Mouse (Mus musculus): ENCODE results near the gene Tns1. TPM values are rescaled to one million over a fixed set of nuclear protein-coding genes. Genes with fewer than 3 reads are reported as not detected.

Gene Tns1
- polyA plus RNA-seq, 1 experiment from 2014 or later: 15.9 TPM

DNA sequence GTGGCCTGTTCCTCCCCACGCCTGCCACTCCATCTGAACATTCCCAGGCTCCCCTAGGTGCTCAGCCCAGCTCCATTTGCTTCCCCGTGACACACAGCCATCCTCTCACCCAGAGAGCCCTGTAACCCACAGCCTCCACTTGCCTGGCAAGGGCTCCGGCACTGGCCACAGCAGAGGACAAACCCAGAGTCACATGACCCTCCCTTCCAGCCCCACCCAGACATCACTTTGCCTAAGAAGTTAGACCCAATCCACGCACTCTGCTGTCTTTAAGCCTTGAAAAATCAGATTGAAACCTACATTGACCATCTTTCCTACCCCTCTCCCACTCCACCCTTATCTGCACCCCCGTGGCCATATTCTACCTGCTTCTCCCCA is 194.3 kb downstream of the Tns1 start:
- Histone ChIP-seq H3K4me3 (no peak overlapping the region), H3K4me1 (peaks cover 32% of the 10 kb centered on the region), H3K27me3 (ENCODE audit: poor library complexity, severe bottlenecking) (no peaks in the 10 kb centered on the region), H3K36me3 (replicated peaks) (peaks cover 11% of the 10 kb centered on the region; the same call in 1 of the 2 replicates), H3K9me3 (no peaks in the 10 kb centered on the region), H3K27ac (no peak overlapping the region)
- DNase-seq (ENCODE audit: extremely low spot score, low spot score): no peak
- 85% methylated on average over 5 of the region's 5 CpGs for WGBS

DNA sequence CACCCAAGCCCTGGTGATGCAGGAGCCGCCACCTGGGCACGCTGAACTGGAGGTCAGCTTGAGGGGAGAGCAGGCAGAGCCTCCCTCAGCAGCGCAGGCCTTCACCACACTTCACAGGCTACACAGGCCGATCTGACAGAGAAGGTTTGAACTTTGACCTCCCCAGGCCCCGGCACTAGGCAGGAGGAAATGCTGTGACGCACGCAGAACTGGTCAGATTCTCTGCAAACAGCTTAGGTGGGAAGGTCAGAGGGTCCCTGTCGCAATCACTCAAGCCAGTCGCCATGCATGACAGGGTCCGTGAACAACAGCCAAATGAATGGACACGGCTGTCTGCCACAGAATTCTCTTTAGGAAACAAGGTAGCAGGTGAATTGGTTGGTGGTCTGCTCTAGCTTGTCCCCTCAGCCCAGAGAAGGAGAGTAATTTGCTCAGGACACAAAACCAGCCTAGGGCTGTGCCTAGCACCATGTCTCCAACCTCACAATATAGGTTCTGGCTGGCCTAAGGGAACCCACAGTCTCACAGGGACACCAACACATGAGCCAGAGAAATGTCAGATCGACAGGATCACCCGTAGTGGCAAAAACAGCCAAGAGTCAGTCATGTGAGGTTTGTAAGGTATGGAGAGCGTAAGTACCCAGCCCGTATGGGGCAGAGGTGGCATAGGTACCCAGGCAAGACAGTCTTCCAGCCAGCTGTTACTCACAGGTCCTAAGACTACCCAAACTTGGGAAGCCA is 194.9 kb downstream of the Tns1 start:
- Histone ChIP-seq H3K4me1 (peaks cover 32% of the 10 kb centered on the region), H3K27me3 (ENCODE audit: poor library complexity, severe bottlenecking) (no peaks in the 10 kb centered on the region), H3K4me3 (no peak overlapping the region), H3K36me3 (replicated peaks) (peaks cover 17% of the 10 kb centered on the region), H3K27ac (no peak overlapping the region), H3K9me3 (no peaks in the 10 kb centered on the region)
- peak; percentile 22 for DNase-seq (ENCODE audit: extremely low spot score, low spot score)
- 65% methylated on average over 15 of the region's 15 CpGs for WGBS

DNA sequence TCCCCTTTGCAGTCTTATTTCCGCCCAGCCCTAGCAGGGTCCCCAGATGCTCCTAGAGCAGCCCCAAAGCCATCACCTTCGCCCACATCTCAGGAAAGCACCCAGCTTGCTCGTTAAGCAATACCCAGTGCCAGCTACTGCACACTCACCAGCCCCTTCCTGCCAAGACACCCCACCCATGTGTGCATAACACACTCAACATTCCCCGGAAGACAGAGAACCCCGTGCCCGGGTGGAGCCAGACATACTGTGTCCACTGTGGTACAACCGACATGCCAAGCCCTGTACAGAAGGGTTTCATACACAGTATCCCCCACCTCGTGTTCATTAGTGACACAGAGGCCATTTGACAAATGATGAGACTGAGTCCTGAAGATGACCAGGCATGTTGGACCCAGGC is 195.9 kb downstream of the Tns1 start:
- peaks cover 32% of the 10 kb centered on the region for H3K4me1 ChIP-seq
- no peak overlapping the region for H3K4me3 ChIP-seq
- no peaks in the 10 kb centered on the region for H3K9me3 ChIP-seq
- H3K27ac ChIP-seq: no peak overlapping the region
- peaks cover 20% of the 10 kb centered on the region for H3K36me3 ChIP-seq (replicated peaks)
- no peak for DNase-seq (ENCODE audit: extremely low spot score, low spot score)
- no peaks in the 10 kb centered on the region for H3K27me3 ChIP-seq (ENCODE audit: poor library complexity, severe bottlenecking)
- WGBS: 91% methylated on average over 8 of the region's 8 CpGs

DNA sequence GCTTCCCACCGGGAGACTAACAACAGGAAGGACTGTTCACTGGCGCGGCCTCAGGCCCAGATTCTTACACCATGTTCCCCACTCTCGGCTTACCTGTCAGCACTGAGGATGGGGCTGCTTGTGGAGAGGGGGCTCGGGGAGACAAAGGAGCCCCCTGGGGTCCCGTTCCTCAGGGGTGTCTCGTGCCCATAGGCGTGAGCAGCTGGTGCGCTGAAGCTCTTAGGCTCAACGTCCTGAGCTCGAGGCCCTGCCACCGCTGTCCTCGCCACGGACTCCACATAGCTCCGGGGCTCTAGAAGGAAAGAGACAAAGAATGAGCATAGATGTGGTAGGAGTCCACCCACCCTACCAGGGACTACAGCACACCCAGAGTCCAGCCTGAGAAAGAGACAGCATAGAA is 196.4 kb downstream of the Tns1 start:
- no peaks in the 10 kb centered on the region for H3K9me3 ChIP-seq
- H3K27me3 ChIP-seq (ENCODE audit: poor library complexity, severe bottlenecking): no peaks in the 10 kb centered on the region
- no peak for DNase-seq (ENCODE audit: extremely low spot score, low spot score)
- H3K4me3 ChIP-seq: no peak overlapping the region
- H3K4me1 ChIP-seq: peaks cover 30% of the 10 kb centered on the region
- H3K27ac ChIP-seq: no peak overlapping the region
- 81% methylated on average over 15 of the region's 15 CpGs for WGBS
- H3K36me3 ChIP-seq (replicated peaks): peaks cover 25% of the 10 kb centered on the region

DNA sequence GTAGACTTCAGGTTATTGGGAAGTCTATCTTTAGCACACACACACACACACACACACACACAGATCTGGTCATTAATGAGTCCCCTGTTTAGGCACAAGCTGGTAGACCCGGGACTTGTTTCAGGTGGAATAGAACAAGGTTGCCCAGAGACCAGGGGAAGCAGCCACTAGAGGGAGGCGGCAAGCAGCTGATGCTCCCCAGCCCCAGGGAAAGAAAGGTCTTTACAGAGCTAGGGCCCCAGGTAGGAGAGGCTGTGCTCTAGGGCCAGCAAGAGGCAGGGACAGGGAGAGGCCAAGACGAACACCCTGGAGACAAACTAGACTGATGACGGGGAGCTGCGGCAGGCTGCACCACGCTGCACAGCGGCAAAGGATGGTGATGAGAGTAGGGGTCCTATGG is 198.0 kb downstream of the Tns1 start:
- Histone ChIP-seq H3K36me3 (replicated peaks) (peaks cover 25% of the 10 kb centered on the region), H3K4me1 (peaks cover 26% of the 10 kb centered on the region), H3K9me3 (no peaks in the 10 kb centered on the region), H3K27me3 (ENCODE audit: poor library complexity, severe bottlenecking) (no peaks in the 10 kb centered on the region), H3K4me3 (no peak overlapping the region), H3K27ac (0 out of 2 replicates have a peak overlapping the region, but pooled peaks have one; percentile 56)
- WGBS: 67% methylated on average over 7 of the region's 7 CpGs
- no peak for DNase-seq (ENCODE audit: extremely low spot score, low spot score)

DNA sequence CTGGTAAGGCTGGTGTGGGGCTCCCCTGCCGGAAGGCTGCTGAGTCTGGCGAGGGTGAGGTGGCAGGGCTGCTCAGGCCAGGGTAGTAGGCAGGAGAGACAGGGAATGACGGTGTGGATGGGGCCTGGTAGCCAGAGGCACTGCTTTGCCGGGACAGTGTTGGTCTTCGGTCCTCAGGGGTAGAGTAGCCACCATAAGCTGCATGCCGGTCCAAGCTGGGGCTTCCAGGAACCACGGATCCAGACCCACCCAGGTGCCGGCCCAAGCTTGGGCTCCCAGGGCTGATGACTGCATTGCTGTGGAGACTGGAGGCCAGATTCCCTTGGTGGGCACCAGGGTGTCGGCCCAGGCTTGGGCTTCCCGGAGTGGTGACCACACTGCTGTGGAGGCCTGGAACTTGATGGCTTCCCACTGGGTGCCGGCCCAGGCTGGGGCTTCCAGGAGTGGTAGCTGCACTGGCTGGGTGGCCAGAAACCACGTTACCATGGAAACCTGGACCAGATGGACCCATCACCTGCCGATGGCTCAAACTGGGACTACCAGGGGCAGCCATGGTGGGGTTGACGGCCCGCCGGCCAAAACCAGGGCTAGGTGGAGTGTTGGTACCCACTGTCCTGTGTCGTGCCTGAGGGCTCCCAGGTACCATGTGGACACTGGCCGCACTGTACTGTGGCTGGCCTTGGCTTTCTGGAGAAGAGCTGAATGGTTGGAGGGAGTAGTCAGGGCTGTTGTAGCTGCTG is 199.2 kb downstream of the Tns1 start:
- H3K4me3 ChIP-seq: no peak overlapping the region
- 93% methylated on average over 18 of the region's 18 CpGs for WGBS
- H3K27ac ChIP-seq: no peak overlapping the region
- peaks cover 17% of the 10 kb centered on the region for H3K4me1 ChIP-seq
- no peaks in the 10 kb centered on the region for H3K27me3 ChIP-seq (ENCODE audit: poor library complexity, severe bottlenecking)
- no peak for DNase-seq (ENCODE audit: extremely low spot score, low spot score)
- peaks cover 34% of the 10 kb centered on the region for H3K36me3 ChIP-seq (replicated peaks)
- no peaks in the 10 kb centered on the region for H3K9me3 ChIP-seq

DNA sequence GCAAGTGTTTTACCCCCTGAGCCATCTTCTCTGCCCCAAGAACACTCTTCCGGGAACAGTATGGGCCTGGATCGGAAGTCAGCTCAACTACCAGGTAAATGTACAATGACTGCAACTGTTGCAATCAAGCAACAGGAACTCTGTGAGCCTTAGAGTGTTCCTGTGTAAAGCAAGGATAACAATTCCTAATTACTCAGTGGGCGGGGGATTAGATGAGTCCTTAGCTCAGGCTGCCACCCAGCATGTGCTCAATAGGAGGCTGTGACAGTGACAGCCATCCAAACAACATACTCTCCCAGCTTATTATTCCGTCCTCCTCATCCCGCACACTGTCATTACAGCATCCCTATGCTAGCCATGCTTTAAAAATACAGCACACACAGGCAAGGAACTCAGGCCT is 200.0 kb downstream of the Tns1 start:
- WGBS: 89% methylated on average over 5 of the region's 5 CpGs
- H3K27me3 ChIP-seq (ENCODE audit: poor library complexity, severe bottlenecking): no peaks in the 10 kb centered on the region
- peaks cover 34% of the 10 kb centered on the region for H3K36me3 ChIP-seq (replicated peaks)
- no peak overlapping the region for H3K4me3 ChIP-seq
- no peak for DNase-seq (ENCODE audit: extremely low spot score, low spot score)
- no peak overlapping the region for H3K27ac ChIP-seq
- H3K9me3 ChIP-seq: no peaks in the 10 kb centered on the region
- H3K4me1 ChIP-seq: peaks cover 9% of the 10 kb centered on the region

DNA sequence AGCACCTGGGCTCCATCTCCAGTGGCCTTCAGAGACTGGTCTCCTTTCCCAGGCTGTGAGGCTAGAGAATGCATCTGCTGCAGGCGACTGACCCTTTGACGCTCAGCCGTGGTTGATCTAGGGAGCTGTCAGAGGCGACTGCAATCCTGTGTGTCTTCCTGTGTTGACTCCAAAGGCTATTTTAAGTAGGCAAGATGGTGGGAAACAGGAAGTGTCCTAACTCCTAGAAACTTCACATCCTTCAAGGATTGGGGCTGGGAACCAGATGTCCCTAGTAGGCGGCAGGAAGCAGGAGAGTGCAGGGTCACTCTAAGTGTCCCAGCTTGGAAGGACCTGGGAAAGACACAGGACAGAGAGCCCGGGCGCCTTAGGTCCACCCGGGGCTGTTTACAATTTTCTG is 201.1 kb downstream of the Tns1 start:
- no peak for DNase-seq (ENCODE audit: extremely low spot score, low spot score)
- WGBS: 83% methylated on average over 8 of the region's 8 CpGs
- Histone ChIP-seq H3K4me3 (no peak overlapping the region), H3K27ac (no peak overlapping the region), H3K4me1 (0 out of 2 replicates have a peak, but pooled peaks cover 3% of the 10 kb centered on the region), H3K9me3 (no peaks in the 10 kb centered on the region), H3K27me3 (ENCODE audit: poor library complexity, severe bottlenecking) (no peaks in the 10 kb centered on the region), H3K36me3 (replicated peaks) (peaks cover 34% of the 10 kb centered on the region)

DNA sequence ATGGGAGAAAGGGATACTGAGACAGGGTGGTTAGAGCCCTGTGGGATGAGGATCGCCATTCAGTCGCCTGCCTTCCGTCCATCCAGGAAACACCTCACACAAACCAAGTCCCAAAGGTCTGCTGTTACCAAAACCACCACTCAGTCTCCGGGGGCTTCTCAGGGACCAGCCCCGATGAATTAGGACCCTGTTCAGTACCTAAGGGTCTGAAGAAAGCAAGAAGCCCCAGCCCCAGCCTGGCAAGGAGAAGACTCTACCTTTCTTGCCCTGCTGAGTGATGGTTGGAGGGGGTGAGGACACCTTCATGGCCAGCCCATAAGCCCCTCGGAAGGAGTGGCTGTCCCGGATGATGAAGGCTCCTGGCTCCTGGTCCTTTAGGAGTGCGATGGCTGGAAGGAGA is 203.5 kb downstream of the Tns1 start:
- 91% methylated on average over 8 of the region's 8 CpGs for WGBS
- Histone ChIP-seq H3K36me3 (replicated peaks) (peaks cover 44% of the 10 kb centered on the region), H3K4me3 (no peak overlapping the region), H3K27me3 (ENCODE audit: poor library complexity, severe bottlenecking) (no peaks in the 10 kb centered on the region), H3K4me1 (peaks cover under 1% of the 10 kb centered on the region), H3K9me3 (no peaks in the 10 kb centered on the region), H3K27ac (no peak overlapping the region)
- DNase-seq (ENCODE audit: extremely low spot score, low spot score): no peak

DNA sequence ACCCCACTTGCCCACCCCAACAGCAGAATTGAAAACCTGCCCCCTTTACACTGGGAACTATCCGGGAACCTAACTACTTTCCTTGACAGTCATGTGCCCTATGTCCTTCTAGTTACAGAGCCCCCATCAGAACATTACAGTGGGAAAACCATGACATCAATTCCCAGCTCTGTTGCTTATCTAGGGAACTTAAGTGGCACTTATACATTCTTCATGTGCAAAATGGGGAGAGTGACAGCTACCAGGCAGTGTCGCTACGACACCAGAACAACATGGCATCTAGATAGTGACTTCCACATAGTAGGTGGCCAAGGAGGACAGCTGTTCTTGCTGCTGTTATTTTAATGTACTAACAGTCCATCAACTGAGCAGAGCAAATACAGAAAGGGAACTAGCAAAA is 204.3 kb downstream of the Tns1 start:
- Histone ChIP-seq H3K9me3 (no peaks in the 10 kb centered on the region), H3K27ac (no peak overlapping the region), H3K4me3 (no peak overlapping the region), H3K27me3 (ENCODE audit: poor library complexity, severe bottlenecking) (no peaks in the 10 kb centered on the region), H3K4me1 (peaks cover 9% of the 10 kb centered on the region), H3K36me3 (replicated peaks) (peaks cover 38% of the 10 kb centered on the region)
- WGBS: 96% methylated on average over 3 of the region's 3 CpGs
- DNase-seq (ENCODE audit: extremely low spot score, low spot score): no peak

DNA sequence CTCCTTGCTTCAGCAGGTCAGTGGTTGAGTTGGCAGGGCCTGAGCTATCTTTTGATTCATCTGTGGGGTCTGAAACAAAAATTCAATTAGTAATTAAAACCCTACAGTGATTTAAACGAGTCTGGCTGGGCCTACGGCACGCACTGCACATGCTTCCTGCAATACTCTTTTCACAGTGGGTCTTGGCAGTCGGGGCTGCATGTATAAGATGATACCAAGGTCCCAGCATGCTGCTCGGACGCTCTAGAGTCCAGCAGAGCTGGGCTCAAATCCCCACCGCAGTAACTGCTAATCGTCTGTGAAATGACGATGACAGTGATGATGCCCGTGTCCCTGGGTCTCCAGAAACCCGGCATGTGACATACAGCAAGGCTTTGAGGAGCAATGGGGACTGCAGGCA is 206.2 kb downstream of the Tns1 start:
- no peak overlapping the region for H3K27ac ChIP-seq
- DNase-seq (ENCODE audit: extremely low spot score, low spot score): no peak
- peaks cover 26% of the 10 kb centered on the region for H3K4me1 ChIP-seq
- 83% methylated on average over 11 of the region's 11 CpGs for WGBS
- no peaks in the 10 kb centered on the region for H3K27me3 ChIP-seq (ENCODE audit: poor library complexity, severe bottlenecking)
- no peaks in the 10 kb centered on the region for H3K9me3 ChIP-seq
- H3K36me3 ChIP-seq (replicated peaks): peaks cover 26% of the 10 kb centered on the region
- no peak overlapping the region for H3K4me3 ChIP-seq

DNA sequence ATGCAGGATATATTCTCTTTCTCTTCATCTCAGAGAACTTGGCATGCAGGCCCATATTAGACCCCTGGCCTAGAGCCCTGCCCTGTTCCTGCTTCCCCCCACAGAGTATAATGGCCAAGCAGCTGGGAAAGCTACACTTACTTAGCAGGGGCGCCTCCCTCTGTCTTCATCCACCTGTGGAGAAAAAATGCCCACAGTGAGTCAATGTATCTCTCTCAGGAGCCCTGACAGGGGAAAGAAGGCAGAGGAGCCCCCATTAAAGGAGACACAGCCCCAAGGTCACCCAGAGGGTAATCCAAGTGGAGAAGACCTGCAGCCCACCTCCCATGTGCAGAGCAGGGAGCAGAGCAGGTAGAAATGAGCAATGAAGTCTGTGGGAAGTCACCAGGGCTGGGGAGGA is 208.0 kb downstream of the Tns1 start:
- no peaks in the 10 kb centered on the region for H3K27me3 ChIP-seq (ENCODE audit: poor library complexity, severe bottlenecking)
- no peaks in the 10 kb centered on the region for H3K9me3 ChIP-seq

More for the DNA sequence above, 208.0 kb downstream of the Tns1 start:
- H3K4me1 ChIP-seq: peaks cover 26% of the 10 kb centered on the region
- H3K27ac ChIP-seq: no peak overlapping the region
- H3K36me3 ChIP-seq (replicated peaks): peaks cover 24% of the 10 kb centered on the region
- no peak for DNase-seq (ENCODE audit: extremely low spot score, low spot score)
- no peak overlapping the region for H3K4me3 ChIP-seq
- 78% methylated on average over 1 of the region's 1 CpGs for WGBS
